Mouse (Mus musculus) stomach, postnatal 0 days (tissue): Measurements from ENCODE around the gene Fam161b. TPM values are rescaled to one million over a fixed set of nuclear protein-coding genes. Genes with fewer than 3 reads are reported as not detected.

ENCODE experiments used
- ATAC-seq: fragments of 200-750 bp; cut with Nextera tagmentation; 2 replicates; pipeline ENCODE4 v1.8.0; 2017; ENCODE audit not compliant: low FRiP score, low TSS enrichment
- DNase-seq: peaks from one replicate; pipeline ENCODE4 v3.0.0-alpha.2; 2016; ENCODE audit warnings: low spot score
- H3K27ac ChIP-seq: fragments of 300-500 bp; sonication (generic); replicated peaks from 2 replicates; pipeline ENCODE4 v1.5.1; 2014; ENCODE audit warnings: mild to moderate bottlenecking, control low read depth
- H3K27me3 ChIP-seq: fragments of 300-500 bp; sonication (generic); 2 replicates; pipeline ENCODE4 v1.6.1; 2014; ENCODE audit warnings: low read length; ENCODE audit not compliant: control insufficient read depth, insufficient read depth
- H3K36me3 ChIP-seq: fragments of 300-500 bp; sonication (generic); 2 replicates; pipeline ENCODE4 v1.6.1; 2014; ENCODE audit warnings: low read length, mixed read lengths; ENCODE audit not compliant: control insufficient read depth, insufficient read depth
- H3K4me1 ChIP-seq: fragments of 300-500 bp; sonication (generic); replicated peaks from 2 replicates; pipeline ENCODE4 v1.6.1; 2014; ENCODE audit warnings: antibody characterized with exemption; ENCODE audit not compliant: control insufficient read depth, insufficient read depth
- H3K4me2 ChIP-seq: fragments of 300-500 bp; sonication (generic); replicated peaks from 2 replicates; pipeline ENCODE4 v1.6.1; 2014; ENCODE audit warnings: low read depth, mild to moderate bottlenecking, control low read depth, moderate library complexity
- H3K4me3 ChIP-seq: fragments of 300-500 bp; sonication (generic); 2 replicates; pipeline ENCODE4 v1.5.1; 2014; ENCODE audit warnings: low read depth, low read length, control low read depth
- H3K9ac ChIP-seq: fragments of 300-500 bp; sonication (generic); 2 replicates; pipeline ENCODE4 v1.6.1; 2014; ENCODE audit warnings: mild to moderate bottlenecking, low read length, control low read depth, mixed read lengths
- H3K9me3 ChIP-seq: fragments of 300-500 bp; sonication (generic); 2 replicates; pipeline ENCODE4 v1.6.1; 2016; ENCODE audit warnings: low read length; ENCODE audit not compliant: control insufficient read depth
- CTCF ChIP-seq: IDR thresholded peaks from 2 replicates; pipeline ENCODE4 v1.5.1; 2016; ENCODE audit warnings: antibody characterized with exemption, low read depth, mild to moderate bottlenecking, moderate library complexity
- EP300 ChIP-seq: optimal IDR thresholded peaks from 2 replicates; pipeline ENCODE3; 2016; ENCODE audit warnings: antibody characterized with exemption
- WGBS: fragments of 180-500 bp; shearing (Covaris S2); extraction: QIAGEN DNeasy Blood & Tissue Kit; methylation state at CpG from one replicate; pipeline ENCODE4 v1.1.7; 2014; 5-methylcytosine and 5-hydroxymethylcytosine counted together
- polyA plus RNA-seq: library from polyadenylated mRNA; unstranded; fragments of >200 nt; fragmentation: Nextera tagmentation; extraction: Ambion mirVana; gene quantifications from 2 replicates; pipeline ENCODE4 v1.2.1, GENCODE M21; 2015

Fam161b gene
- polyA plus RNA-seq, 1 experiment from 2014 or later: 0.72 TPM

DNA sequence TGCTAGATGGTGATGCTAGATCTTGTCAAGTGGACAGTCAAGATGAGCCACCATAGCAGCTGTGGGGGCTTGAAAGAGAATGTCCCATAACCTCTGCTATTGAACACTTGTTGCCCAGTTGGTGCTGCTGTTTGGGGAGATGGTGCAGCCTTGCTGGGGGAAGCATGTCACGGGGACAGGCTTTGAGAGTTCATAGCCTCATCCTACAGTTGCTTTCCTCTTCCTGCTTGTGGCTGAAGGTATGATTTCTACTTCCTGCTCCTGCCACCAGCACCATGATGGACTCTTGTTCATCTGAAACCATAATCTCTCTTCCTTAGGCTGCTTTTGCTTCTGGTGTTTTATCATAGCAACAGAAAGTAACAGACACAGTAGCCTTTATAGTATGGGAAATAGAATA lies 57.1 kb downstream of the Fam161b start:
- no peak overlapping the region for H3K9ac ChIP-seq
- no peak overlapping the region for H3K4me2 ChIP-seq
- TF ChIP-seq CTCF (no peak), EP300 (no peak)
- ATAC-seq (peak; percentile 67; the same call in 1 of the 2 replicates), DNase-seq (no peak)
- no peak overlapping the region for H3K4me3 ChIP-seq
- H3K27me3 ChIP-seq: no peaks in the 10 kb centered on the region
- no peaks in the 10 kb centered on the region for H3K4me1 ChIP-seq
- H3K27ac ChIP-seq: 0 out of 2 replicates have a peak overlapping the region, but pooled peaks have one; percentile 35
- WGBS: 61% methylated on average over 1 of the region's 1 CpGs
- H3K9me3 ChIP-seq: no peaks in the 10 kb centered on the region
- peaks cover 10% of the 10 kb centered on the region for H3K36me3 ChIP-seq

DNA sequence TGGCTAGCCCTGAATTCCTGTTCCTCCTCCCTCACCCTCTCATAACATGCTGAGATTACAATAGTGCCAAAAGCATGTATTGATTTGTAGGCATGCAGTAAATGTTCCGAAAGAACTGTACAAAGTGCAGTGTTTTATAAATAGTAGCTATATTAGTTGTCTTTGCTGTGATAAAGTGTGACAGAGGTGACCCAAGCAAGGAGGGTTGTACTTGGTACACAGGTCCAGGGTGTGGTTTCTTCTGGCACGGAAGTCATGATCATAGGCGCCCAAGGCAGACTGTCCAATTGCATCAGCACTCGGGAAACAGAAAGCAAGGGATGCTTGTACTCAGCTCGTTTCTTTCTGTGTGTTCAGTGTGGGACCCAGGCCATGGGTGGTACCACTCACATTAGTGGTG lies 57.5 kb downstream of the Fam161b start:
- Histone ChIP-seq H3K9me3 (no peaks in the 10 kb centered on the region), H3K9ac (no peak overlapping the region), H3K4me1 (no peaks in the 10 kb centered on the region), H3K4me2 (no peak overlapping the region), H3K4me3 (no peak overlapping the region), H3K36me3 (peaks cover 10% of the 10 kb centered on the region), H3K27ac (0 out of 2 replicates have a peak overlapping the region, but pooled peaks have one; percentile 35), H3K27me3 (no peaks in the 10 kb centered on the region)
- peak; percentile 95 for ATAC-seq
- TF ChIP-seq CTCF: no peak
- TF ChIP-seq EP300: no peak
- WGBS: 76% methylated on average over 5 of the region's 5 CpGs
- DNase-seq: peak; percentile 26

- DNase-seq: no peak
- 91% methylated on average over 2 of the region's 2 CpGs for WGBS
- Histone ChIP-seq H3K4me2 (no peak overlapping the region), H3K4me1 (no peaks in the 10 kb centered on the region), H3K36me3 (peaks cover 16% of the 10 kb centered on the region), H3K27me3 (no peaks in the 10 kb centered on the region), H3K9ac (no peak overlapping the region), H3K4me3 (no peak overlapping the region), H3K9me3 (no peaks in the 10 kb centered on the region), H3K27ac (no peak overlapping the region)
- ATAC-seq: no peak
- no peak for TF ChIP-seq EP300
- no peak for TF ChIP-seq CTCF
These were observed 62.4 kb downstream of the Fam161b start for GRCm38 (mm10) chr12:84299265-84299664.

- no peaks in the 10 kb centered on the region for H3K27me3 ChIP-seq
- no peak overlapping the region for H3K4me3 ChIP-seq
- no peak overlapping the region for H3K9ac ChIP-seq
- ATAC-seq: no peak
- no peak overlapping the region for H3K27ac ChIP-seq
- H3K9me3 ChIP-seq: no peaks in the 10 kb centered on the region
- H3K4me2 ChIP-seq: no peak overlapping the region
- TF ChIP-seq EP300 (no peak), CTCF (no peak)
- no peak for DNase-seq
- H3K4me1 ChIP-seq: no peaks in the 10 kb centered on the region
- H3K36me3 ChIP-seq: peaks cover 20% of the 10 kb centered on the region
- WGBS: 92% methylated on average over 6 of the region's 6 CpGs
These were observed 63.8 kb downstream of the Fam161b start for GRCm38 (mm10) chr12:84297851-84298250.

Other genes with a start within 250 kb of the Fam161b start
- 1.2 and 1.7 TPM in 2 replicates for gene Dnal1, start 247.5 kb downstream of the Fam161b start, polyA plus RNA-seq
- gene Pnma1, start 213.3 kb downstream of the Fam161b start, polyA plus RNA-seq: 0.48 and 0.49 TPM in 2 replicates
- 4.0 and 4.1 TPM in 2 replicates for gene Elmsan1, start 143.0 kb downstream of the Fam161b start, polyA plus RNA-seq
- 27.4 and 29.1 TPM in 2 replicates for gene Ptgr2, start 76.6 kb downstream of the Fam161b start, polyA plus RNA-seq
- gene Zfp410, start 45.0 kb downstream of the Fam161b start, polyA plus RNA-seq: 32.3 and 32.4 TPM in 2 replicates
- gene Coq6, start 176 bp downstream of the Fam161b start, polyA plus RNA-seq: 27.1 and 27.6 TPM in 2 replicates
- gene Entpd5, start 47.2 kb upstream of the Fam161b start, polyA plus RNA-seq: 44.8 and 48.8 TPM in 2 replicates
- 0.68 and 0.74 TPM in 2 replicates for gene Bbof1, start 47.2 kb upstream of the Fam161b start, polyA plus RNA-seq
- gene Rnf113a2, start 55.4 kb upstream of the Fam161b start, polyA plus RNA-seq: 21.6 and 22.0 TPM in 2 replicates
- gene Aldh6a1, start 89.2 kb upstream of the Fam161b start, polyA plus RNA-seq: 43.4 and 52.1 TPM in 2 replicates
- 8.5 and 8.7 TPM in 2 replicates for gene Lin52, start 89.6 kb upstream of the Fam161b start, polyA plus RNA-seq
- not detected in 2 replicates for gene Vsx2, start 207.9 kb upstream of the Fam161b start, polyA plus RNA-seq